Mouse (Mus musculus) forebrain, embryonic 11.5 days (tissue): ENCODE measurements around the gene Nmur2. TPM values are rescaled to one million over a fixed set of nuclear protein-coding genes. Genes with fewer than 3 reads are reported as not detected.

Experiments used
- ATAC-seq: fragments of 200-750 bp; cut with Nextera tagmentation; replicated peaks from 2 replicates; pipeline ENCODE4 v1.8.0; 2017; ENCODE audit warnings: moderate TSS enrichment; ENCODE audit not compliant: low FRiP score
- DNase-seq: peaks from one replicate; pipeline ENCODE4 v3.0.0-alpha.2; 2017; ENCODE audit warnings: low spot score
- H3K27ac ChIP-seq: fragments of 300-500 bp; sonication (generic); 2 replicates; pipeline ENCODE4 v1.5.1; 2014; ENCODE audit warnings: low read depth, low read length
- H3K27me3 ChIP-seq: fragments of 300-500 bp; sonication (generic); 2 replicates; pipeline ENCODE4 v1.6.1; 2014; ENCODE audit warnings: mild to moderate bottlenecking, low read length, mixed read lengths; ENCODE audit not compliant: control insufficient read depth, insufficient read depth
- H3K36me3 ChIP-seq: fragments of 300-500 bp; sonication (generic); 2 replicates; pipeline ENCODE4 v1.6.1; 2014; ENCODE audit warnings: mild to moderate bottlenecking, low read length, moderate library complexity, mixed read lengths; ENCODE audit not compliant: control insufficient read depth, insufficient read depth
- H3K4me1 ChIP-seq: fragments of 300-500 bp; sonication (generic); replicated peaks from 2 replicates; pipeline ENCODE4 v1.6.1; 2014; ENCODE audit warnings: low read length, mixed read lengths; ENCODE audit not compliant: control insufficient read depth, insufficient read depth
- H3K4me2 ChIP-seq: fragments of 300-500 bp; sonication (generic); 2 replicates; pipeline ENCODE4 v1.6.1; 2014; ENCODE audit warnings: low read depth, mild to moderate bottlenecking, low read length, moderate library complexity, mixed read lengths; ENCODE audit not compliant: severe bottlenecking
- H3K4me3 ChIP-seq: fragments of 300-500 bp; sonication (generic); 2 replicates; pipeline ENCODE4 v1.5.1; 2014; ENCODE audit warnings: low read depth, low read length
- H3K9ac ChIP-seq: fragments of 300-500 bp; sonication (generic); 2 replicates; pipeline ENCODE4 v1.6.1; 2014; ENCODE audit warnings: low read length
- H3K9me3 ChIP-seq: fragments of 300-500 bp; sonication (generic); 2 replicates; pipeline ENCODE4 v1.6.1; 2016; ENCODE audit warnings: low read length, mixed read lengths; ENCODE audit not compliant: control insufficient read depth
- WGBS: fragments of 180-500 bp; shearing (Covaris S2); extraction: QIAGEN DNeasy Blood & Tissue Kit; methylation state at CpG from one replicate; pipeline ENCODE4 v1.1.7; 2014; 5-methylcytosine and 5-hydroxymethylcytosine counted together
- polyA plus RNA-seq: library from polyadenylated mRNA; unstranded; fragments of >200 nt; fragmentation: Nextera tagmentation; extraction: Ambion mirVana; gene quantifications from 2 replicates; pipeline ENCODE4 v1.2.1, GENCODE M21; 2014

Gene Nmur2
- polyA plus RNA-seq, 1 experiment from 2014 or later = not detected

GRCm38 (mm10) chr11:55981656-55982055 is 59.2 kb downstream of the Nmur2 start:
- no peak for DNase-seq
- H3K4me2 ChIP-seq = no peak overlapping the region
- no peaks in the 10 kb centered on the region for H3K36me3 ChIP-seq
- H3K27ac ChIP-seq = no peak overlapping the region
- H3K9me3 ChIP-seq = no peaks in the 10 kb centered on the region
- H3K9ac ChIP-seq = no peak overlapping the region
- no peak for ATAC-seq
- WGBS = 60% methylated on average over 1 of the region's 1 CpGs
- H3K4me1 ChIP-seq = no peaks in the 10 kb centered on the region
- no peaks in the 10 kb centered on the region for H3K27me3 ChIP-seq
- no peak overlapping the region for H3K4me3 ChIP-seq

GRCm38 (mm10) chr11:55978146-55978545 is 62.7 kb downstream of the Nmur2 start:
- H3K4me3 ChIP-seq = no peak overlapping the region
- 84% methylated on average over 6 of the region's 6 CpGs for WGBS
- no peak for DNase-seq
- no peaks in the 10 kb centered on the region for H3K27me3 ChIP-seq
- no peaks in the 10 kb centered on the region for H3K4me1 ChIP-seq
- no peak overlapping the region for H3K9ac ChIP-seq
- no peak overlapping the region for H3K4me2 ChIP-seq
- no peak for ATAC-seq
- H3K36me3 ChIP-seq = no peaks in the 10 kb centered on the region
- no peak overlapping the region for H3K27ac ChIP-seq
- H3K9me3 ChIP-seq = no peaks in the 10 kb centered on the region
